Mouse (Mus musculus) hindbrain, embryonic 14.5 days (tissue): Measurements from ENCODE around the gene Lypd4. TPM values are rescaled to one million over a fixed set of nuclear protein-coding genes. Genes with fewer than 3 reads are reported as not detected.

Source experiments
- ATAC-seq: fragments of 200-750 bp; cut with Nextera tagmentation; 2 replicates; pipeline ENCODE4 v1.8.0; 2017; ENCODE audit warnings: moderate number of reproducible peaks, mild to moderate bottlenecking, moderate TSS enrichment, moderate library complexity; ENCODE audit not compliant: low FRiP score
- DNase-seq: peaks from one replicate; pipeline ENCODE4 v3.0.0-alpha.2; 2015; ENCODE audit warnings: low spot score
- H3K27ac ChIP-seq: fragments of 300-500 bp; sonication (generic); 2 replicates; pipeline ENCODE4 v1.5.1; 2014; ENCODE audit warnings: mild to moderate bottlenecking, moderate library complexity
- H3K27me3 ChIP-seq: fragments of 300-500 bp; sonication (generic); 2 replicates; pipeline ENCODE4 v1.6.1; 2014; ENCODE audit warnings: mild to moderate bottlenecking, low read length, mixed read lengths; ENCODE audit not compliant: control insufficient read depth, insufficient read depth
- H3K36me3 ChIP-seq: fragments of 300-500 bp; sonication (generic); replicated peaks from 2 replicates; pipeline ENCODE4 v1.6.1; 2014; ENCODE audit not compliant: control insufficient read depth, insufficient read depth
- H3K4me1 ChIP-seq: fragments of 300-500 bp; sonication (generic); replicated peaks from 2 replicates; pipeline ENCODE4 v1.6.1; 2014; ENCODE audit warnings: antibody characterized with exemption, low read length, mixed read lengths; ENCODE audit not compliant: control insufficient read depth, insufficient read depth
- H3K4me2 ChIP-seq: fragments of 300-500 bp; sonication (generic); replicated peaks from 2 replicates; pipeline ENCODE4 v1.6.1; 2014; ENCODE audit warnings: mild to moderate bottlenecking, moderate library complexity
- H3K4me3 ChIP-seq: fragments of 300-500 bp; sonication (generic); replicated peaks from 2 replicates; pipeline ENCODE4 v1.5.1; 2014; ENCODE audit warnings: mild to moderate bottlenecking, low read length
- H3K9ac ChIP-seq: fragments of 300-500 bp; sonication (generic); 2 replicates; pipeline ENCODE4 v1.6.1; 2014
- H3K9me3 ChIP-seq: fragments of 300-500 bp; sonication (generic); 2 replicates; pipeline ENCODE4 v1.6.1; 2016; ENCODE audit warnings: low read length; ENCODE audit not compliant: control insufficient read depth
- WGBS: fragments of 180-500 bp; shearing (Covaris S2); extraction: QIAGEN DNeasy Blood & Tissue Kit; methylation state at CpG from one replicate; pipeline ENCODE4 v1.1.7; 2014; 5-methylcytosine and 5-hydroxymethylcytosine counted together
- polyA plus RNA-seq: library from polyadenylated mRNA; unstranded; fragments of >200 nt; fragmentation: Nextera tagmentation; extraction: Ambion mirVana; gene quantifications from 2 replicates; pipeline ENCODE4 v1.2.1, GENCODE M21; 2014

Lypd4 gene
- polyA plus RNA-seq, 1 experiment from 2014 or later = not detected

DNA sequence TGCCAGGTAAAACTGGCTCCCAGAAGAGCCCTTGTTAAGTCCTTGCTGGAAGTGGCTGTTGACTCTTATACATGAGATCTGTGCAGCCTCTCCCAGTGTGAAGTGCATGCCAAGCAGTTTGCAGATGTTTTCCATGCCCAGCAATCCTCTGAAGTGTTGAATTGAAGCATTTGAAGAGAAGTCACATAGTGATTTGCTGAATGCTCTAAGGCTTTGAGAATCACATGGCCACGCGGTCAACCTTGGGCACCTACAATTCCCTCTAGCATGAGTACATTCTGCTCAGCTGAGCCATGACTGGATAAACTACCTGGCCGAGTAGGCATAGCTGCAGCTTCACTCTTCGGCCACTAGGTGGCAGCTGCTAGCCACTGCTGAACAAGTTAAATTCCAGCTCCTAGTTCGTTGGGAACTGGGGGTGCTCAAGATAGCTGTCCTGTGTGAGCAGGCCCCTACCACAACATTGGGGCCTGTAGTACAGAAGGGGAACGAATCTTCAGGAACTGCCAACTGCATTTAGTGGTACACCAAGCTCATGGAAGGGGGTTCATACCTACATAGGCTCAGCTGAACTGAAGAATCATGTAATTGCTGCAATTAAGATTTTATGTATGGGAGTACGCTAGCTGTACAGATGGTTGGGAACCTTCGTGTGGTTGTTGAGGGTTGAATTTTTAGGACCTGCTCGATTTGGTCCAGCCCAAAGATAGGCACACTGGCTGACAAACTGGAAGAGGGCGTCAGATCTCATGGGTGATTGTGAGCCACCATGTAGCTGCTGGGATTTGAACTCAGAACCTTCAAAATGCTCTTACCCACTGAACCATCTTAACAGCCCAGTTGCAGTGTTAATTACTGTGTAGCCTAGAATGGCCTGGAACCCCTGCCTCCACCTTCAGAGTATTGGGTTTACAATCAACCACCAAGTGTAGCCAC is 20.8 kb upstream of the Lypd4 start:
- H3K4me1 ChIP-seq = peaks cover 13% of the 10 kb centered on the region
- WGBS = 35% methylated on average over 10 of the region's 10 CpGs
- peak; percentile 62 for ATAC-seq
- peaks cover 63% of the 10 kb centered on the region for H3K36me3 ChIP-seq
- H3K9me3 ChIP-seq = no peaks in the 10 kb centered on the region
- no peak overlapping the region for H3K4me3 ChIP-seq
- H3K27ac ChIP-seq = no peak overlapping the region
- H3K4me2 ChIP-seq = no peak overlapping the region
- no peak overlapping the region for H3K9ac ChIP-seq
- peak; percentile 93 for DNase-seq
- H3K27me3 ChIP-seq = no peaks in the 10 kb centered on the region

DNA sequence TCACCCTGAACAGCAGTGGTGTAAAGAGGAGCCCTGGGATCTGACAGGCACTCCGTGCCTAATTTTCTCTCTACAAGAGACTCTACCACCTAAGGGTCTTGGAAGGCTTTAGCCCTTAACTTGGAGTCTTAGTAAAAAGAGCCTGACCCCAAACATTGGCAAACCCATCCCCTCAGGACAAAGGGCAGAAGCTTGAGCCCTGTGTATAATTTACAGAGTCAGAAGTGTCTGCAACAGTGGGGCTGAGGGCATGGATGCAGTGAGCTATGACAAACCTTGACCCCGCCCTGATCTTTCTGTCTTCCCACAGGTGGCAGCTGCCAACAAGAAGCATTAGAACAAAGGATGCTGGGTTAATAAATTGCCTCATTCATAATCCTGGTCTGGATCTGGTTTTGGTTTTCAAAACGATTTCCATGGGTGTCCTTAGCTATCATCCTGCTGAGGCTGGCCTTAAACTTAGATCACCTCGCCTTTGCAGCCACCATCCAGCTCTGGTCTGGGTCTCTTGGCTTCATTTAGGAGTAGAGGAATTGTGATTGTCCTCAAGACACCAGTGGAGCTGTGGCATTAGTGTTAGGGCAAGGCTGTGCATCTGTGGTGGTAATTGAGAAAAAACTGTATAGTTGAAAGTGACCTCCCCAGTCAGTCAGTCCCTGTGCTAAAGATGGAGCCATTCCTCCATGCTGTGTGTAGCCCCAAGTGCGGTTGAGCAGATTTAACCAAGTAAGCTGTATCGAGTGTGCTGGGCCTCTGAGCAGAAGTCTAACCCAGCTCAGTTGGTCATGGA is 19.9 kb upstream of the Lypd4 start:
- ATAC-seq = peak; percentile 21; the same call in 1 of the 2 replicates
- Histone ChIP-seq H3K27ac (no peak overlapping the region), H3K4me2 (no peak overlapping the region), H3K4me3 (no peak overlapping the region), H3K9ac (no peak overlapping the region), H3K27me3 (no peaks in the 10 kb centered on the region), H3K4me1 (peaks cover 17% of the 10 kb centered on the region), H3K36me3 (peaks cover 65% of the 10 kb centered on the region), H3K9me3 (no peaks in the 10 kb centered on the region)
- DNase-seq = no peak
- 82% methylated on average over 6 of the region's 6 CpGs for WGBS

DNA sequence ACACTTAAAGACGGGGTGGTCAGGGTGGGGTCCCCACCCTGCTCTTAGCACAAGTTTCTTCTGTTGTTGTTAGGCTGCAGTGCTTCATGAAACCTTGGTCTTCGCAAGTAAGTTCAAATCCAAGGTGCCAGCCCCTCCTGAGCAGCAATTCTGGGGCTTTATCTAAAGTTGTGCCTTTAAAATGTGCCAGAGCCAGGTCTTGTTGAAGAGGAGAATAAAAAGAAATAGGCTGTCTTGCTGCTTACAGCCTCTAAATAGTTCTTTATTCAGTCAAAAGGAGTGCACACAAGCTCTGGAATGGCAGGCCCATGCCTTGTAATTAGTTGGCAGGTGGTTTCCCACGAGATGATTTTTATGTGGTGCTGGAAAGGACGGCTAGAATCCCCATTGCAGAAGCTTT is 17.4 kb upstream of the Lypd4 start:
- Histone ChIP-seq H3K27me3 (no peaks in the 10 kb centered on the region), H3K4me3 (no peak overlapping the region), H3K27ac (no peak overlapping the region), H3K36me3 (peaks cover 61% of the 10 kb centered on the region), H3K4me2 (no peak overlapping the region), H3K9ac (peak overlapping the region; percentile 97), H3K4me1 (peaks cover 17% of the 10 kb centered on the region), H3K9me3 (no peaks in the 10 kb centered on the region)
- 81% methylated on average over 4 of the region's 4 CpGs for WGBS
- DNase-seq (no peak), ATAC-seq (no peak)

DNA sequence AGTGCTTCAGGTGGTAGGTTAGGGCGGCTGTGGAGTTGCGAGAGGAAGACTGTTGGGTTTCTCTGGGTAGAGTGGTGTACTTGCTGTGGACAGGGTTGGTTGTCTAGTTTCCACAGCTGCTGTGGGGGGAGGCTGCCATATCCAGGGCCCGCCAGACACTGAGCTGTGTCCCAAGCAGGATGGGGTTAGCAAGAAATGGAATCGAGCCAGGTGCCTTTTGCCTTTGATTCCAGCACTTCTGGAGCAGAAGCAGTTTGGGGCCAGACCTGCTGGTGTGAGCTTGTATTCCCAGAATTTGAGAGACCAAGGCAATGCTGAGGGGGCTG is 16.5 kb upstream of the Lypd4 start:
- ATAC-seq (no peak), DNase-seq (no peak)
- WGBS = 79% methylated on average over 4 of the region's 4 CpGs
- Histone ChIP-seq H3K4me3 (peak overlapping the region; percentile 89; the same call in 1 of the 2 replicates), H3K9me3 (no peaks in the 10 kb centered on the region), H3K36me3 (peaks cover 60% of the 10 kb centered on the region), H3K4me2 (peak overlapping the region; percentile 92), H3K9ac (peak overlapping the region; percentile 97), H3K27ac (no peak overlapping the region), H3K27me3 (no peaks in the 10 kb centered on the region), H3K4me1 (peaks cover 17% of the 10 kb centered on the region)

DNA sequence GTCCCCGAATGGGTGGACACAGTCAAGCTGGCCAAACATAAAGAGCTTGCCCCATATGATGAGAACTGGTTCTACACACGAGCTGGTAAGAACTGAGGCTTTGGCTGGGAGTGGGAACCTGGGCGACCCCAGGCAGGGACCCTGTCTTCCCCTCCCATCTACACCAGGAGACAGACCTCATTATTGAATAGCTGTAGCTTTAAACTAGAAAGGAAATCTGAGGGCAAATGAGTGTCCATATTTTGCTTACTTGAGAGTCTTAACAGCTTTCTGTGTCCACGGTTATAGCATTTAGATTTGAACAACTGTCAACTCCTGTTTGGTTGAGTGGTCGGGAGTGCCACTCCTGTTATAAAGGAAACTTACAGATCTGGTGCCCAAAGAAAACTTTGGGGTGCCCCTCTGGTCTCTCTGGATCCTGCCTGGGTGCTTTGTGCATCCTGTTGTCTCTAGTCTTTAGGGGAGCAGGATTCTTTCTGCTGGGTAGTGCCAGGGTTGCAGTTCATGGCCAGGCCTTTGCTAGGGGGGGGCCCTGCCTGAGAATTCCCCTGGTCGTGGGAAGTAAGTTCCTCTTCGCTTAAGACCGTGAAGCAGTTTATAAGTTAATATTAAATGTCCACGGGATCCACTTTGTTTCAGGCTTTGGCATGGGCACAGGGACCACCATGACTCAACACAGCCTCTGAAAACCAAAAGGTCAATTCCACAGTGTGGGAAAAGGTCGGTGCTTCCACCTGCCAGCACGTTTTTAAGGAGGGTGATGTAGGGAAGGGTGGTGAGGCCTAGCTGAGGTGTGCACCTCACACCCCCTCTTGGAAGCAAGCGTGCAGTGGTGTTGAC is 15.9 kb upstream of the Lypd4 start:
- peak overlapping the region; percentile 89 for H3K4me3 ChIP-seq
- H3K4me2 ChIP-seq = peak overlapping the region; percentile 92
- H3K36me3 ChIP-seq = peaks cover 54% of the 10 kb centered on the region
- no peak for ATAC-seq
- WGBS = 48% methylated on average over 12 of the region's 12 CpGs
- H3K9me3 ChIP-seq = no peaks in the 10 kb centered on the region
- H3K4me1 ChIP-seq = peaks cover 17% of the 10 kb centered on the region
- H3K27me3 ChIP-seq = no peaks in the 10 kb centered on the region
- H3K9ac ChIP-seq = peak overlapping the region; percentile 97
- no peak overlapping the region for H3K27ac ChIP-seq
- no peak for DNase-seq

DNA sequence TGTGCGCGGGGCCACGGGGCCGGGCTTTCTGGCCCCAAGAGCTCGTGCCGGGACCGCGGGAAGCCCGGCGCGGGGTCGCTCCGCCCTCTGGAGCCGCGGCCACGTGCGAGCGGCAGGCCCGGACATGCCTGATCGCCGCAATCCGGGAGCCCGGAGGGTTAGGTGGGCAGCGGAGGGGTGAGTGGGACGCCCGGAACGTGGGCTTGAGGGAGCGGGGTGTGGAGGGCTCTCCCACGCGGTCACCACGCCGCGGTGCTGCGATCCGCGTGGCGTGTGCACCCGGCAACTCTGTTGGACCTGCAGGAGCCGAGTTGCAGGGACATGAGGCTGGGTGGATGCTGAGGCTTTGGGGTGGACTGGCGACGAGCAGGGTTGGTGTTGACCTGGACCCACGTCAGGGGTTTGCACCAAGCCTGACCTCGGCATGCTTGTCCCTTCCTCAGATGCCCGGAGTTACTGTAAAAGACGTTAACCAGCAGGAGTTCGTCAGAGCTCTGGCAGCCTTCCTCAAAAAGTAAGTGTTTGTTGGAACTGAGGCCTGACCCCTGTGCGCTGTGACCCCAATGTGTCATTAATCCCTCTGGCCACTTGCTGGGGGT is 15.1 kb upstream of the Lypd4 start:
- WGBS = 0% methylated on average over 46 of the region's 47 CpGs
- H3K27ac ChIP-seq = peak overlapping the region; percentile 87
- peak overlapping the region; percentile 89 for H3K4me3 ChIP-seq
- peaks cover 17% of the 10 kb centered on the region for H3K4me1 ChIP-seq
- H3K9me3 ChIP-seq = no peaks in the 10 kb centered on the region
- DNase-seq (no peak), ATAC-seq (peak; percentile 1; the same call in 1 of the 2 replicates)
- H3K27me3 ChIP-seq = no peaks in the 10 kb centered on the region
- peaks cover 45% of the 10 kb centered on the region for H3K36me3 ChIP-seq
- H3K4me2 ChIP-seq = peak overlapping the region; percentile 92
- H3K9ac ChIP-seq = peak overlapping the region; percentile 97

DNA sequence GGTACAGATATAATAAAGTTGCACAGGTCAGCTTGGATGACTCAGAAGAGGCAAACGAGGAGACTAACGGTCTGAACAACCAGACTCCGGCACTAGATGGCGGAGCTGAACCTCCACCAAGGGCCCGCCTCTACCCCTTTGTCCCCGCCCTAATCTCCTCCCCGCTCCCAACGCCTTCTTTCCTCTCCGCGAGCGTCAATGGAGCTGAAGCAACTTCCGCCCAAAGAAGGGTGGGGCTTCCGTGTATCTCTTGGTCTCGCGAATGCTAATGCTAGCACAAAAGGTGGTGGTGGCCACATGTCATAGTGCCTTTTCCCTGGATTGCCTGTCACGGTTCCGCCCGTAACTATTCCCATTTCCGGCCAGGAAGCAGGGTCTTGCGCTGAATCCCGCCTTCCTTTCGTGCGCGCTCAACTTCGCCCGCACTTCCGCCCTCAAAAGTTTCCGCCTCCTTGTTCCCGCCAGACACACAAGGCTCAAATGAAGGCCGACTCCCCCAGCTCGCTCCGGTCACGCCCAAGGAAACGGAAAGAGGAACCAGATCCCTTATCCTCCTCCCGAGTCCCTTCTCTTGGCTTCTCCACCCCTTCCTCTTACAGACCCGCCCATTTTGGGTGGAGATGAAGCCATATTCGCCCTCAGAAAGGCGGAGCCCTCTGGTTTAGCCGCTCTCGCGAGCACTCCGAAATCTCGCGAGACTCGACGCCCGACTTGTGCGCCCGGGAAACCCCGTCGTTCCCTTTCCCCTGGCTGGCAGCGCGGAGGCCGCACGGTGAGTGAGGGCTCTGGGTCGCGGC is 14.4 kb upstream of the Lypd4 start, which contains the start of gene Rps19:
TSS of gene Rps19 (plus strand) at position 476 of the 797 bp plus-strand sequence.
- Histone ChIP-seq H3K4me1 (peaks cover 17% of the 10 kb centered on the region), H3K4me2 (peak within 1 kb of the TSS; percentile 92), H3K27ac (peak within 1 kb of the TSS; percentile 87), H3K9me3 (no peaks in the 10 kb centered on the region), H3K27me3 (no peaks in the 10 kb centered on the region), H3K4me3 (peak within 1 kb of the TSS; percentile 89), H3K9ac (peak within 1 kb of the TSS; percentile 97), H3K36me3 (peaks cover 38% of the 10 kb centered on the region)
- WGBS = under 1% methylated on average over 57 of the region's 57 CpGs
- DNase-seq (peak; percentile 100), ATAC-seq (peak; percentile 94)
